Mouse (Mus musculus): ENCODE data around the gene E030025P04Rik. TPM values are rescaled to one million over a fixed set of nuclear protein-coding genes. Genes with fewer than 3 reads are reported as not detected.

The E030025P04Rik gene
- polyA plus RNA-seq, 1 experiment: not detected

DNA sequence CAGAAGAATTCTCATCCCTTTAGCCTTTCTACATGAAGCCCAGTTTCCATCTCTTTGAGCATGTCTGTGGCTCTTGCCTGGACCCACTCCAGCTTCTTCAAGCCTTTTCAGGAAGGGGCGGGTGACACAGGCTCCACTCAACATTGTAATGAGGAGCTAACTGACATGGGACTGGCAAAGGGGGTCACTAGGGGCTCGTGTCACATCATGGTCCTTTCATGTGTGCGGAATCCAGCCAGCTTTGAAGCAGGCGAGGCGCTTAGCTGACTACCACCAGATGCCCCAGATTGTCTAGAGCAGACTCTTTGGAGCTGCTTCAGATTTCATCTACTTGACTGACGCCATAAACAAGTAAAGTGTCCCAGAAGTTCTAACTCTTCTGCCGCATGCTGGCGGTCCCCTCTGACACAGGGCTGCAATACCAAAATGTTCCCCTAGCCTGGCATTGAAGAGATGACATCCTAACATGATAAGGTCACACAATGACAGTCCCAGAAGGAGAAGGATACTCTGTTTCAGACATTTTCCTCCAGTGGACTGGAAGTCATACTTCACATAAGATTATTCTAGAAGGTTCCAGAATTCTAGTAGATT lies 31.3 kb upstream of the E030025P04Rik start:
- WGBS: 80% methylated on average over 8 of the region's 8 CpGs
- Histone ChIP-seq H3K27ac (ENCODE audit: insufficient read depth, low read length) (no peak overlapping the region), H3K4me1 (ENCODE audit: control insufficient read depth, insufficient read depth, low read length) (no peaks in the 10 kb centered on the region; the same call in 1 of the 2 replicates), H3K27me3 (ENCODE audit: control insufficient read depth, insufficient read depth, low read length) (no peaks in the 10 kb centered on the region), H3K4me3 (replicated peaks; ENCODE audit: insufficient read depth, low read depth, low read length) (no peak overlapping the region)
- no peak for DNase-seq
- TF ChIP-seq POLR2A (IDR thresholded peaks at IDR 0.05; ENCODE audit: borderline replicate concordance, insufficient read depth, low read length) (no peak), CTCF (IDR thresholded peaks at IDR 0.05; ENCODE audit: borderline replicate concordance, insufficient read depth, low read depth, low read length) (no peak)

DNA sequence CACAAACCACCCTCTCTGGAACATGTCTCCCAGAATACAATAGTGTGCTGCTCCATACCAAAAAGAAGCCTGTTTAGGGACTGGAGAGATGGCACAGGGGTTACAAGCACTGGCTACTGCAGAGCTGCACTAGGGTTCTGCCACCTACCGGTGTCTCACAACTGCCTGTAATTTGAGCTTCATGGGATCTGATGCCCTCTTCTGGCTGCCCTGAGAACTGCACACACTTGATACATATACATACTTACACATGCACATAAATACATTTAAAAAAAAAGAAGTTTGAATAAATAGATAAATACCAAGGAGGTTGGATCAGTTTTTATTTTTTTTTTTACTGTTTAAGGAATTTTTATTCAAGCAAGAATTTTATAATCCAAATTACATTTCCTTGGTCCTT lies 28.1 kb upstream of the E030025P04Rik start:
- WGBS: 96% methylated on average over 1 of the region's 1 CpGs
- H3K27ac ChIP-seq (ENCODE audit: insufficient read depth, low read length): no peak overlapping the region
- H3K4me1 ChIP-seq (ENCODE audit: control insufficient read depth, insufficient read depth, low read length): no peaks in the 10 kb centered on the region
- H3K27me3 ChIP-seq (ENCODE audit: control insufficient read depth, insufficient read depth, low read length): no peaks in the 10 kb centered on the region
- no peak for DNase-seq
- H3K4me3 ChIP-seq (replicated peaks; ENCODE audit: insufficient read depth, low read depth, low read length): no peak overlapping the region
- no peak for TF ChIP-seq CTCF (IDR thresholded peaks at IDR 0.05; ENCODE audit: borderline replicate concordance, insufficient read depth, low read depth, low read length)
- no peak for TF ChIP-seq POLR2A (IDR thresholded peaks at IDR 0.05; ENCODE audit: borderline replicate concordance, insufficient read depth, low read length)

DNA sequence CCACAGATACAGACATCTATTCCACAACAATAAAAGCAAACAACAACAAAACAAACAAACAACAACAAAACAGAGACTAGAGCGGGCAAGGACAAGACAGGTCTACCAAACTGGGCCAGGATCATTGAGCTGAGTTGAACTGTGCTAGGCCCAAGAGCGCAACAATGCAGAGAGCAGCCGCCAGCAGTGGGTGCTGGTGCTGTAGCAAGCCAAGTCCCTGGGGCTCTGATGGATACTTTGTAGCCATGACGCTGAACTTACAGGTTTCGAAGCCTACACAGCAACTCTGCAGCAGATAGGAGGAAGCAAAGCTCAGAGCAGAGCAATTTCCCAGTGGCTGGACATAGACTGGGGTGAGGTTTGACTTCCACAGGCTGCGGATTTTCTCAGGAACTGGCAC lies 26.6 kb upstream of the E030025P04Rik start:
- no peak overlapping the region for H3K4me3 ChIP-seq (replicated peaks; ENCODE audit: insufficient read depth, low read depth, low read length)
- no peak for DNase-seq
- WGBS: 94% methylated on average over 6 of the region's 6 CpGs
- TF ChIP-seq POLR2A (IDR thresholded peaks at IDR 0.05; ENCODE audit: borderline replicate concordance, insufficient read depth, low read length): no peak
- no peak for TF ChIP-seq CTCF (IDR thresholded peaks at IDR 0.05; ENCODE audit: borderline replicate concordance, insufficient read depth, low read depth, low read length)
- H3K4me1 ChIP-seq (ENCODE audit: control insufficient read depth, insufficient read depth, low read length): no peaks in the 10 kb centered on the region
- no peaks in the 10 kb centered on the region for H3K27me3 ChIP-seq (ENCODE audit: control insufficient read depth, insufficient read depth, low read length)
- no peak overlapping the region for H3K27ac ChIP-seq (ENCODE audit: insufficient read depth, low read length)

DNA sequence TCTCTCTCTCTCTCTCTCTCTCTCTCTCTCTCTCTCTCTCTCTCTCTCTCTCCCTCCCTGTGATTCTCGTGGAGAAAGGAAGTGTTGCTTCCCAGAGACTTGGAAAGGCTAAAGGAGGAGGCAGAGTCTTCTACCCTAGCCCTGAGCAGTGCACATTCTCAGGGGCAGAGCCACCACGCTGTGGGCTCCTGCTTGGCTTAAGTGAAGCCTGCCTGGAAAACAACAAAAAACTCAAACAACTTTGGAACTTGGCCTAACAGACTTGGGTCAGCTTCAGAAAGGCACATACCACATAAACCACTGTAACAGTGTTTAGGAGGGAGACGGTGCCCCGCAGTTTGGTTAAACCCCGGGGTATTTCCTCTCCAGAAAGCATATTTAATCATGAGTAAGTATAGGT lies 13.5 kb upstream of the E030025P04Rik start:
- H3K4me3 ChIP-seq (replicated peaks; ENCODE audit: insufficient read depth, low read depth, low read length): no peak overlapping the region
- TF ChIP-seq POLR2A (IDR thresholded peaks at IDR 0.05; ENCODE audit: borderline replicate concordance, insufficient read depth, low read length) (no peak), CTCF (IDR thresholded peaks at IDR 0.05; ENCODE audit: borderline replicate concordance, insufficient read depth, low read depth, low read length) (no peak)
- H3K27me3 ChIP-seq (ENCODE audit: control insufficient read depth, insufficient read depth, low read length): no peaks in the 10 kb centered on the region
- H3K27ac ChIP-seq (ENCODE audit: insufficient read depth, low read length): no peak overlapping the region
- DNase-seq: no peak
- H3K4me1 ChIP-seq (ENCODE audit: control insufficient read depth, insufficient read depth, low read length): no peaks in the 10 kb centered on the region
- WGBS: 59% methylated on average over 4 of the region's 5 CpGs

DNA sequence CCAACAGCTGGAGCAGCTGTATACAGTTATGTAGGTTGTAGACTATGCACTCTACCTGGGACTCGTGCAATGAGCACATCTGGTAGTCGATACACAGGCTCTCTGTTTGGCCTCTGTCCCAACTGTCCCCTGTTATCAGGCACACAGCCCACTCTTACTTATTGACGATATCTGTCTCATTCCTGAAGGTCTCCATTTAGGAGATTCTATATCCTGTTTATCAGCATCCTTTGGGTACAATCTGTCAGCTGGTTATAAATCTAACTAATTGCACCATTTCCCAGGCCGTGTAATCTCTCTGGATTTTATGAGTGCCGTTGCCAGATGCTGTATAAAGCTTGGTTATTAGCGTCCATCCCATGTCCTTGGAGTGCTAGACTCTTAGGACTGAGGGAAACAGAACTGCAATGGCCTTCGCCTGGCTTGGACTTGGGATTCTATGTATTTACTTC lies 747 bp upstream of the E030025P04Rik start:
- Histone ChIP-seq H3K27ac (ENCODE audit: insufficient read depth, low read length) (no peak overlapping the region), H3K27me3 (ENCODE audit: control insufficient read depth, insufficient read depth, low read length) (no peaks in the 10 kb centered on the region), H3K4me3 (replicated peaks; ENCODE audit: insufficient read depth, low read depth, low read length) (no peak overlapping the region), H3K4me1 (ENCODE audit: control insufficient read depth, insufficient read depth, low read length) (no peaks in the 10 kb centered on the region)
- DNase-seq: no peak
- WGBS: 67% methylated on average over 7 of the region's 7 CpGs
- TF ChIP-seq POLR2A (IDR thresholded peaks at IDR 0.05; ENCODE audit: borderline replicate concordance, insufficient read depth, low read length) (no peak), CTCF (IDR thresholded peaks at IDR 0.05; ENCODE audit: borderline replicate concordance, insufficient read depth, low read depth, low read length) (no peak)

DNA sequence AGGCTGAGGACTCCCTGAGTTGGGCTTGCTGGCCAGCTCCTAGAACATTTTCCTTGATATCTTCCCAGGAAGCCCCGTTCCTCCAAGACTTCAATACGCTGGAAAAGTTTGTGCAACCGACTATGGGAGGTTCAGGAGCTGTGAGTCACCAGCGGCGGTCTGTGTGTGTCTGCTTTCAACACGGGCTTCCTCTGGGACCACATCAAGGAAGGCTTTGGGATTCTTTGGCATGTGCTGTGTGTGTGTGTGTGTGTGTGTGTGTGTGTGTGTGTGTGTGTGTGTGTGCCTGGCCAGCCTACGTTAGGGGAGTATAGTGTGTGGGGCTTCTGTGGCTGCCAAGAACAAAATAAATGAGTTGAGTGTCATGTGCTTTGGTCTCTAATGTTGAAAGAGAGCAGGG lies 17.7 kb downstream of the E030025P04Rik start:
- H3K4me1 ChIP-seq (ENCODE audit: control insufficient read depth, insufficient read depth, low read length): no peaks in the 10 kb centered on the region
- TF ChIP-seq POLR2A (IDR thresholded peaks at IDR 0.05; ENCODE audit: borderline replicate concordance, insufficient read depth, low read length): no peak
- no peak for TF ChIP-seq CTCF (IDR thresholded peaks at IDR 0.05; ENCODE audit: borderline replicate concordance, insufficient read depth, low read depth, low read length)
- H3K27ac ChIP-seq (ENCODE audit: insufficient read depth, low read length): no peak overlapping the region
- no peaks in the 10 kb centered on the region for H3K27me3 ChIP-seq (ENCODE audit: control insufficient read depth, insufficient read depth, low read length)
- no peak for DNase-seq
- no peak overlapping the region for H3K4me3 ChIP-seq (replicated peaks; ENCODE audit: insufficient read depth, low read depth, low read length)
- WGBS: 57% methylated on average over 7 of the region's 7 CpGs

DNA sequence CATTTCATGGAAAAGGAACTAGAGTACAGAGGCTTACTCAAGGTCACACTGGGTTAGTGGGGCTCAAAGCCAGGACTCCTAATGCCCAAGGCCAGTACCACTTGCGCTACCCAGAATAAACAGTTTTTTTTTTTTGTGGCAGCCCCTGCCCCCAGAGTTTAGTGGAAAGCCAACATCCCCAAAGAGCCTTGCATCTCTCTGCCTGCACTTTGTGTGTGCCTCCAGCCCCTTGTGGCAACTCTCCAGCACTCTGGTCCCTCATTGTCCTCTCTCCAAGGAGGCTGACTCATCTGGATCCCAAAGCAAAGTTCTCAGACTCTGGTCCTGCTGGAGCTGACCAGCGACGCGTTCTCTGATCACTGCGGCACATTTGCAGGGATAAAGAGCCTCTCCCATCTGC lies 18.7 kb downstream of the E030025P04Rik start:
- Histone ChIP-seq H3K4me3 (replicated peaks; ENCODE audit: insufficient read depth, low read depth, low read length) (no peak overlapping the region), H3K27me3 (ENCODE audit: control insufficient read depth, insufficient read depth, low read length) (no peaks in the 10 kb centered on the region), H3K27ac (ENCODE audit: insufficient read depth, low read length) (no peak overlapping the region), H3K4me1 (ENCODE audit: control insufficient read depth, insufficient read depth, low read length) (no peaks in the 10 kb centered on the region)
- 30% methylated on average over 5 of the region's 5 CpGs for WGBS
- no peak for DNase-seq
- no peak for TF ChIP-seq CTCF (IDR thresholded peaks at IDR 0.05; ENCODE audit: borderline replicate concordance, insufficient read depth, low read depth, low read length)
- no peak for TF ChIP-seq POLR2A (IDR thresholded peaks at IDR 0.05; ENCODE audit: borderline replicate concordance, insufficient read depth, low read length)

DNA sequence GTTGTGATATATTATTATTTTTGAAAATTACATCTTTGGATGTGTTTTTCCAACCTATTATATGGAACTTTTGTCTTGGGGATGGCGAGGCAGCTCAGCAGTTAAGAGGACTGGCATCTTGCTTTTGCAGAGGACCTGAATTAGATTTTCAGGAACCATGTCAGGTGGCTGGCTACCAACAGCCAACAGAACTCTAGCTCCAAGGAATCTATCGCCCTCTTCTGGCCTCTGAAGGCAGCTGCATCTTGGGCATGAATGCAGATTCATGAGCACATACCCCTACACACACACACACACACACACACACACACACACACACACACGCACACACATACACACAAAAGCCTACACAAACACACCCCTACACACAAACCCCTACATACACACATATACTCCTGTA lies 19.9 kb downstream of the E030025P04Rik start:
- H3K27me3 ChIP-seq (ENCODE audit: control insufficient read depth, insufficient read depth, low read length): no peaks in the 10 kb centered on the region
- TF ChIP-seq CTCF (IDR thresholded peaks at IDR 0.05; ENCODE audit: borderline replicate concordance, insufficient read depth, low read depth, low read length): peak; percentile 43; the same call in 1 of the 2 replicates
- TF ChIP-seq POLR2A (IDR thresholded peaks at IDR 0.05; ENCODE audit: borderline replicate concordance, insufficient read depth, low read length): no peak
- no peak overlapping the region for H3K27ac ChIP-seq (ENCODE audit: insufficient read depth, low read length)
- no peaks in the 10 kb centered on the region for H3K4me1 ChIP-seq (ENCODE audit: control insufficient read depth, insufficient read depth, low read length)
- no peak overlapping the region for H3K4me3 ChIP-seq (replicated peaks; ENCODE audit: insufficient read depth, low read depth, low read length)
- DNase-seq: no peak
- 46% methylated on average over 3 of the region's 3 CpGs for WGBS
